Mouse (Mus musculus): Measurements from ENCODE around the gene Gm3278.
A peak's percentile ranks its signal among the peaks of the same experiment; 100 is the strongest.
"Not testable (repeated sequence)": the region's sequence is repeated elsewhere in the genome, so short reads cannot be mapped to it uniquely, and the experiment has no call there.

Gene Gm3278

DNA sequence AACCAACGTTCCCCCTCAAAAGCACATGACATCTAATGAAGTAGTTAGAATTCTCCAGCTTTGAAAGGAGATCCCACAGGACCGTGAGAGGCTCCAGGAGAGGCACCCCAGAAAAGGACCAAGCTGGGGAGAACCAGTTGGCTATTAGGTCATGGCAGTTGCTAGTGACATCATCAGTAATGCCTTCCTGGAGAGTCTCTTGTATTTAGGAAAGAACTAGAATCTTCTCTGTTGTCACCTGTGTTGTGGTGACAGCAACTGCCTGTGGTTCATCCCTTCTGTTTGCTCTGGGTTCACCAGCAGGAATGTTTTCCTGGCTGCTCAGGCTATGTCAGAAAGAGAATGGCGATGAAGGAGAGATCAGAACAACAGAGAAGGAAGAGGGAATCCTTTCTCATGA is at the start of gene Gm3278:
TSS of gene Gm3278 (plus strand) at position 301 of the 400 bp plus-strand sequence.
- not testable (repeated sequence) for DNase-seq

DNA sequence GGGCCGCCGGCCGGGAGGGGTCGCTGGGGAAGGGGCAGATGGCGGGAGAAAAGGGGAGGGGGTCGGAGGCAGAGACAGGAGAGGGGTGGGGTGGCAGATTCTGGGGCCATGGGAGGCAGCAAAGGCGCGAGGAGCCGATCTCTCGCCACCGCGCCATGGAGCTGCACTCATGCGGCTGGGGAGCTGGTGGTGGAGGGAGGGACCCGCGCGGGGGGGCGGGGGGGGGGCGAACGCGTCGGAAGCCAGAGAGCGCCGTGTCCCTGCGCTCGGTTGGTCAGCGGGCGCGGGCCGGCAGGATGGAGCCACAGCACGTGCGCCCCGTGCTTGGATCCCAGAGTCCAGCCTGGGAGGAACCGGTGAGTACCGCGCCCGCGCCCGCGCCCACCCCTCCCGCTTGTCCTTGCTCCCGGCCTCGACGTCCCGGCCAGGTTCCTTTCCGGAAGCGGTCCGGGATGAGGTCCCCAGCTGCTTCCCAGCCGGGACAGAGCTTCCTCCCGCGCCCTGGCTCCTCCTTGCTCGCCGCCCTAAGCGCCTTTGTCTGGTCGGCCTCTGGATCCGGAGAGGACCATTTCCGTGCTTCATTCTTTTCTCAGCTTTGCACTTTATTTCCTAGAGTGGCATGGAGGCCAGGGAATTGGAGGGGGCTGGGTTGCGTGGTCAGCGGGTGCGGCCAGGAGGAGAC is 36.8 kb upstream of the Gm3278 start, which contains the start of gene Gm3264:
TSS of gene Gm3264 (plus strand) at position 278 of the 682 bp plus-strand sequence.
- DNase-seq: peak in 1 of 2 experiments; percentile 1

Data from cerebellum, adult 18-20 months (tissue).